Mouse (Mus musculus) heart, postnatal 0 days (tissue): ENCODE data around the gene Ints12.

Experiments used
- CTCF ChIP-seq: IDR thresholded peaks from 2 replicates; pipeline ENCODE4 v1.5.1; 2016; ENCODE audit warnings: antibody characterized with exemption, control low read depth, low read depth
- EP300 ChIP-seq: IDR thresholded peaks from 2 replicates; pipeline ENCODE4 v1.6.1; 2016; ENCODE audit warnings: antibody characterized with exemption, low read depth

DNA sequence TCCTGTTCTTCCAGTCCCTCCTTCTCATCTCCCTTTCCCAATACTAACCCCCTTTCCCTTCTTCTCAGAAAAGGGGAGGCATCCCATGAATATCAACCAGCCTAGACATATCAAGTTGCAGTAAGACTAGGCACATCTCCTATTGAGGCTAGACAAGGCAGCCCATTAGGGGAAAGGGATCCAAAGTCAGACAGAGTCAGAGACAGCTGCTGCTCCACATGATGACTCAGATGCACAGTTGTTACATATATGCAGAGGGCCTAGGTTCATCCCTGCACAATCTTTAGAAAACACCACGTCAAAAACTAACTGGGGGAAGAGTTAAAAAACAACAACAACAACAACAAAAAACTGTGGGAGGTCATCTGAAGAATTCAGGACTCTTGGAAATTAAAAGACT lies 61.2 kb downstream of the Ints12 start:
- TF ChIP-seq CTCF: no peak
- no peak for TF ChIP-seq EP300
